Mouse (Mus musculus) embryonic facial prominence, embryonic 13.5 days (tissue): ENCODE data around the gene Copz1. TPM values are rescaled to one million over a fixed set of nuclear protein-coding genes. Genes with fewer than 3 reads are reported as not detected.

ENCODE experiments used
- ATAC-seq: fragments of 200-750 bp; cut with Nextera tagmentation; 2 replicates; pipeline ENCODE4 v1.8.0; 2017; ENCODE audit warnings: low read depth; ENCODE audit not compliant: insufficient number of reproducible peaks, insufficient read depth, low FRiP score, low TSS enrichment
- H3K27ac ChIP-seq: fragments of 300-500 bp; sonication (generic); 2 replicates; pipeline ENCODE4 v1.5.1; 2015; ENCODE audit warnings: moderate library complexity, mild to moderate bottlenecking, inconsistent platforms
- H3K27me3 ChIP-seq: fragments of 300-500 bp; sonication (generic); 2 replicates; pipeline ENCODE4 v1.6.1; 2015; ENCODE audit warnings: mild to moderate bottlenecking, inconsistent platforms
- H3K36me3 ChIP-seq: fragments of 300-500 bp; sonication (generic); 2 replicates; pipeline ENCODE4 v1.6.1; 2015; ENCODE audit warnings: mild to moderate bottlenecking, inconsistent platforms
- H3K4me1 ChIP-seq: fragments of 300-500 bp; sonication (generic); 2 replicates; pipeline ENCODE4 v1.6.1; 2015; ENCODE audit warnings: inconsistent platforms
- H3K4me2 ChIP-seq: fragments of 300-500 bp; sonication (generic); 2 replicates; pipeline ENCODE4 v1.6.1; 2015; ENCODE audit warnings: moderate library complexity, mild to moderate bottlenecking, inconsistent platforms
- H3K4me3 ChIP-seq: fragments of 300-500 bp; sonication (generic); 2 replicates; pipeline ENCODE4 v1.5.1; 2015; ENCODE audit warnings: mild to moderate bottlenecking, inconsistent platforms
- H3K9ac ChIP-seq: fragments of 300-500 bp; sonication (generic); 2 replicates; pipeline ENCODE4 v1.6.1; 2015; ENCODE audit warnings: mild to moderate bottlenecking, inconsistent platforms
- H3K9me3 ChIP-seq: fragments of 300-500 bp; sonication (generic); 2 replicates; pipeline ENCODE4 v1.6.1; 2016; ENCODE audit warnings: inconsistent platforms
- WGBS: fragments of 180-500 bp; shearing (Covaris S2); methylation state at CpG from one replicate; pipeline ENCODE4 v1.1.7; 2015; ENCODE audit warnings: mixed read lengths; 5-methylcytosine and 5-hydroxymethylcytosine counted together
- microRNA counts: library from miRNA; unstranded; fragments of <30 nt; microRNA quantifications from one replicate; lab custom pipeline; 2016
- microRNA-seq: library from miRNA; unstranded; fragments of <30 nt; microRNA quantifications from one replicate; pipeline ENCODE4, GENCODE M21; 2016
- polyA plus RNA-seq: library from polyadenylated mRNA; unstranded; fragments of >200 nt; fragmentation: Nextera tagmentation; extraction: Ambion mirVana; gene quantifications from 2 replicates; pipeline ENCODE4 v1.2.1, GENCODE M21; 2015

Gene Copz1
- polyA plus RNA-seq, 1 experiment from 2014 or later = 287 TPM

DNA sequence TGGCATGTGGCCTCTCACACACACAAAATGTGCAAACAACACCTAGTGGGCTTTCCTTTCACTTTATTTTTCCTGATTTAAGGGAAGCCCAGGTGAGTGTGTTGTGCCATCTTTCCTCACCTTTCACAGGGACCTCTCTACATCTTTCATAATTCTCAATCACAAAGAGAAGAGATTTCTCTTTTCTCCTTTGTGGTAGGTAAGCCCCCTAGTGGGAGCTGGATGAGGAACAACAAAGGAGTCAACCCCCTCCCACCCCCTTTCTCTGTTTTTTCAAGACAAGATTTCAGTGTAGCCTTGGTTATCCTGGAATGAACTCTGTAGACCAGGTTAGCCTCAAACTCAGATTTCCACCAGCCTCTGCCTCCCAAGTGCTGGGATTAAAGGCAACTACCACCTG, 71.0 kb downstream of the Copz1 start:
- peaks cover 46% of the 10 kb centered on the region for H3K36me3 ChIP-seq
- H3K4me2 ChIP-seq = no peak overlapping the region
- H3K4me1 ChIP-seq = peaks cover 32% of the 10 kb centered on the region
- no peaks in the 10 kb centered on the region for H3K9me3 ChIP-seq
- no peak for ATAC-seq
- H3K27ac ChIP-seq = no peak overlapping the region
- no peak overlapping the region for H3K4me3 ChIP-seq
- peaks cover 32% of the 10 kb centered on the region for H3K27me3 ChIP-seq
- no peak overlapping the region for H3K9ac ChIP-seq

GRCm38 (mm10) chr15:103345789-103346188, 73.3 kb downstream of the Copz1 start:
- 85% methylated on average over 6 of the region's 6 CpGs for WGBS
- Histone ChIP-seq H3K36me3 (peaks cover 68% of the 10 kb centered on the region), H3K27me3 (peaks cover 10% of the 10 kb centered on the region), H3K4me3 (no peak overlapping the region), H3K9ac (no peak overlapping the region), H3K4me1 (peaks cover 12% of the 10 kb centered on the region), H3K9me3 (no peaks in the 10 kb centered on the region), H3K27ac (no peak overlapping the region), H3K4me2 (no peak overlapping the region)
- ATAC-seq = no peak

DNA sequence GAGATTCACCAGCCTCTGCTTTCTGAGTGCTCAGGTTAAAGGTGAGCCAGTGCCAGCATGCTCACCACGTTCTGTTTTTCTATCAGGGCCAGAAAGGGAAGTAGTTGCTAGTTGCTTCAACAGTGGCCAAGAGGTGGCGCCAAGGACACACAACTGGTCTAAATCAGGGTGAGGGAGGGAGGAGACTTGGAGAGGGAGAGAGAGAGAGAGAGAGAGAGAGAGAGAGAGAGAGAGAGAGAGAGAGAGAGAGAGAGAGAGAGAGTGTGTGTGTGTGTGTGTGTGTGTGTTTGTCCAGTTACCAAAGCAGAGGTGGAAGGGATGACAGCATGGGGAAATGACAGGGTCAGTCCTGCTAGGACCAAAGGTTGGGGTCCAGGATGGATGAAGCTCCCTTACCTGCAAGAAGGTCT, 74.8 kb downstream of the Copz1 start:
- no peak for ATAC-seq
- 0% methylated on average over 2 of the region's 2 CpGs for WGBS
- Histone ChIP-seq H3K4me1 (no peaks in the 10 kb centered on the region), H3K27ac (no peak overlapping the region), H3K4me3 (no peak overlapping the region), H3K9me3 (no peaks in the 10 kb centered on the region), H3K27me3 (no peaks in the 10 kb centered on the region), H3K36me3 (peaks cover 83% of the 10 kb centered on the region), H3K4me2 (no peak overlapping the region), H3K9ac (no peak overlapping the region)

MicroRNA genes within 50 kb of the gene (microRNA counts, 519-probe panel; counts per million panel counts)
- 3,692 counts per million, percentile 82 among the panel's probes with 10 or more counts for microRNA mmu-miR-148b (lab: Ali Mortazavi, UCI)

Small RNAs within 50 kb of the gene (microRNA-seq; reads per million reads assigned to microRNA genes)
- gene Mir148b = 164 reads per million, percentile 61 among the genes with 10 or more reads in this experiment

Other genes starting within 250 kb of the Copz1 start
- 16.1 and 16.4 TPM in 2 replicates for gene Smug1, start 105.6 kb upstream of the Copz1 start, polyA plus RNA-seq
- gene Cbx5, start 32.9 kb upstream of the Copz1 start, polyA plus RNA-seq = 137 and 142 TPM in 2 replicates
- gene Hnrnpa1, start 32.3 kb upstream of the Copz1 start, polyA plus RNA-seq = 1,090 and 1,133 TPM in 2 replicates
- 2.4 and 2.9 TPM in 2 replicates for gene Nfe2, start 14.3 kb upstream of the Copz1 start, polyA plus RNA-seq
- 0.54 and 0.62 TPM in 2 replicates for gene Gpr84, start 37.9 kb downstream of the Copz1 start, polyA plus RNA-seq
- 10.9 and 12.2 TPM in 2 replicates for gene Zfp385a, start 67.4 kb downstream of the Copz1 start, polyA plus RNA-seq
- gene Itga5, start 94.0 kb downstream of the Copz1 start, polyA plus RNA-seq = 41.2 and 41.5 TPM in 2 replicates
- gene Gtsf1, start 157.8 kb downstream of the Copz1 start, polyA plus RNA-seq = not detected in 2 replicates
- not detected in 2 replicates for gene Gtsf2, start 175.8 kb downstream of the Copz1 start, polyA plus RNA-seq
- 2.4 and 2.8 TPM in 2 replicates for gene Nckap1l, start 181.1 kb downstream of the Copz1 start, polyA plus RNA-seq
- gene Pde1b, start 230.3 kb downstream of the Copz1 start, polyA plus RNA-seq = 7.1 and 8.8 TPM in 2 replicates